ENCODE assay signal across 9 mouse cellular contexts in the genomic region with DNA sequence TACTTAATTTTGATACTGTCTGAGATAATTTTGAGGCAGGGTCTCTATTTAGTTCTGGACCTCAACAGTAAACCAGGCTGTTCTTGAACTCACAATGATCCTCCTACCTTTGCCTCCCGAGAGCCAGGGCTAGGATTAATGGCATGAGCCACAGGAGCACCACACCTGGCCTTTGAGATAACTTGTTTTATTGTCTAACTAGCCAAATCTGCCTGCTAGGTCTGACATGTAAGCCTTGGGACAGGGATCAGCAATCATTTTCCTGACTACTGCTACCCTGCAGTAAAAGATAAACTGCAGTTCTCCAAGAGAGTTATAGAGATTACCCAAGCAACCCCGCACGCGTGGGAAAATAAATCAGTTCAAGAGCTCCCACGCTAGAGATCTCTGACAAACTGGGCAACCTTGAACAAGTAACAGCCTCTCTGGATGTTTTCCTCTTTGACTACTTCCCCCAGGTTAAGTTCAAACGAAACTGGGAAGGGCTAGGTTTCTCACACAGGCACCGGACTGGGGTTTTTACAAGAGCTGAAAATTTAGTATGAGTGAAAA. TPM values are rescaled to one million over a fixed set of nuclear protein-coding genes. Genes with fewer than 3 reads are reported as not detected.
DNase-seq lines count a peak whose midpoint lies in the region; ATAC-seq and TF ChIP-seq lines count a peak whose summit lies in the region.
"Had no signal": no experiment of that assay in that cellular context is flagged by ENCODE, and none has a peak within 500 bp of the region (broad histone marks: within the 10 kb centered on the region; RNA-seq: fewer than 3 reads in every experiment).

No protein-coding gene starts in this region.

- H3K27ac ChIP-seq in layer of hippocampus, adult 2 months: peak overlapping the region; percentile 97
- H3K27ac ChIP-seq in embryonic facial prominence, embryonic 13.5 days: peak overlapping the region; percentile 84
- H3K27ac ChIP-seq in intestine, postnatal 0 days (ENCODE audit: low read depth, low read length): peak overlapping the region; percentile 89
- peak overlapping the region; percentile 64; the same call in 1 of the 2 replicates for H3K27ac ChIP-seq in neural tube, embryonic 14.5 days (ENCODE audit: low read depth, low read length)

- H3K27me3 ChIP-seq in embryonic facial prominence, embryonic 13.5 days: no peaks in the 10 kb centered on the region
- no peaks in the 10 kb centered on the region for H3K27me3 ChIP-seq in intestine, postnatal 0 days (replicated peaks; ENCODE audit: control insufficient read depth, insufficient read depth, low read length)
- no peaks in the 10 kb centered on the region for H3K27me3 ChIP-seq in neural tube, embryonic 14.5 days (ENCODE audit: control insufficient read depth, insufficient read depth, low read length)

- 9% methylated on average over 7 of the region's 7 CpGs for WGBS in embryonic facial prominence, embryonic 13.5 days
- 2% methylated on average over 7 of the region's 7 CpGs for WGBS in intestine, postnatal 0 days
- WGBS in neural tube, embryonic 14.5 days: 12% methylated on average over 7 of the region's 7 CpGs

- intact Hi-C loops in left cerebral cortex, postnatal 10 days (cut with DNase I): no loop called here

- no peak for DNase-seq in layer of hippocampus, adult 2 months (ENCODE audit: low spot score in 2 of 2)
- no peak for DNase-seq in layer of hippocampus, postnatal 14 days (ENCODE audit: low spot score in 2 of 2)
- DNase-seq in ovary, adult 18-20 months (ENCODE audit: low spot score): no peak
- no peak for DNase-seq in left cerebral cortex, postnatal 10 days (ENCODE audit: extremely low spot score in 1 of 2, low spot score in 2 of 2)

- peaks cover 35% of the 10 kb centered on the region for H3K4me1 ChIP-seq in embryonic facial prominence, embryonic 13.5 days
- H3K4me1 ChIP-seq in intestine, postnatal 0 days (replicated peaks; ENCODE audit: control insufficient read depth, insufficient read depth, low read length): 0 out of 2 replicates have a peak, but pooled peaks cover 6% of the 10 kb centered on the region
- H3K4me1 ChIP-seq in neural tube, embryonic 14.5 days (ENCODE audit: control insufficient read depth, insufficient read depth, low read length): no peaks in the 10 kb centered on the region

- H3K4me2 ChIP-seq in embryonic facial prominence, embryonic 13.5 days: peak overlapping the region; percentile 89
- peak overlapping the region; percentile 91 for H3K4me2 ChIP-seq in intestine, postnatal 0 days (replicated peaks; ENCODE audit: low read depth)
- H3K4me2 ChIP-seq in neural tube, embryonic 14.5 days (ENCODE audit: low read depth, low read length): peak overlapping the region; percentile 86

- peak overlapping the region; percentile 91 for H3K4me3 ChIP-seq in layer of hippocampus, adult 2 months
- H3K4me3 ChIP-seq in embryonic facial prominence, embryonic 13.5 days: peak overlapping the region; percentile 72
- H3K4me3 ChIP-seq in intestine, postnatal 0 days (ENCODE audit: low read depth, low read length): peak overlapping the region; percentile 59
- H3K4me3 ChIP-seq in neural tube, embryonic 14.5 days (ENCODE audit: low read depth, low read length): peak overlapping the region; percentile 65

- ATAC-seq in embryonic facial prominence, embryonic 13.5 days (ENCODE audit: insufficient number of reproducible peaks, insufficient read depth, low FRiP score, low TSS enrichment, low read depth): no peak
- ATAC-seq in intestine, postnatal 0 days: no peak
- no peak for ATAC-seq in neural tube, embryonic 14.5 days (ENCODE audit: low read depth)
- no peak for ATAC-seq in frontal cortex, adult (ENCODE audit: low TSS enrichment)

- no peaks in the 10 kb centered on the region for H3K9me3 ChIP-seq in embryonic facial prominence, embryonic 13.5 days
- no peaks in the 10 kb centered on the region for H3K9me3 ChIP-seq in intestine, postnatal 0 days (ENCODE audit: control insufficient read depth)
- H3K9me3 ChIP-seq in neural tube, embryonic 14.5 days (ENCODE audit: control insufficient read depth, low read length): no peaks in the 10 kb centered on the region

- TF ChIP-seq CTCF in layer of hippocampus, adult 2 months (conservative IDR thresholded peaks at IDR 0.05): no peak
- no peak for TF ChIP-seq CTCF in intestine, postnatal 0 days (IDR thresholded peaks at IDR 0.05; ENCODE audit: low read depth)

- H3K9ac ChIP-seq in embryonic facial prominence, embryonic 13.5 days: peak overlapping the region; percentile 85
- H3K9ac ChIP-seq in intestine, postnatal 0 days (ENCODE audit: low read depth, low read length): peak overlapping the region; percentile 83
- peak overlapping the region; percentile 76 for H3K9ac ChIP-seq in neural tube, embryonic 14.5 days (replicated peaks; ENCODE audit: low read depth, low read length)

- peaks cover 8% of the 10 kb centered on the region for H3K36me3 ChIP-seq in embryonic facial prominence, embryonic 13.5 days
- H3K36me3 ChIP-seq in intestine, postnatal 0 days (ENCODE audit: control insufficient read depth, insufficient read depth): 0 out of 2 replicates have a peak, but pooled peaks cover 6% of the 10 kb centered on the region
- H3K36me3 ChIP-seq in neural tube, embryonic 14.5 days (ENCODE audit: control insufficient read depth, insufficient read depth, low read length): no peaks in the 10 kb centered on the region; the same call in 1 of the 2 replicates

RNA-seq across cellular contexts. Expression of a gene that starts 0.7 kb away (rescaled TPM):
- 10 to 100 TPM; 39.8 TPM for total RNA-seq in layer of hippocampus, adult 2 months (2021)
- 10 to 100 TPM; 33.3 to 39.8 TPM for total RNA-seq in layer of hippocampus, postnatal 14 days (2021)
- polyA plus RNA-seq in embryonic facial prominence, embryonic 13.5 days (2015; fragmentation: Nextera tagmentation; extraction: Ambion mirVana): 23.4 and 25.0 TPM in 2 replicates
- polyA plus RNA-seq in intestine, postnatal 0 days (2015; fragmentation: Nextera tagmentation; extraction: Ambion mirVana): 12.5 and 13.0 TPM in 2 replicates
- 31.6 and 41.1 TPM in 2 replicates for polyA plus RNA-seq in neural tube, embryonic 14.5 days (2014; fragmentation: Nextera tagmentation; extraction: Ambion mirVana)
- 10 to 100 TPM; 48.1 to 49.2 TPM for total RNA-seq in left cerebral cortex, postnatal 10 days (2021)

RNA-seq across cellular contexts. Expression of a gene that starts 5.2 kb away (rescaled TPM):
- not detected for total RNA-seq in layer of hippocampus, adult 2 months (2021)
- not detected for total RNA-seq in layer of hippocampus, postnatal 14 days (2021)
- polyA plus RNA-seq in embryonic facial prominence, embryonic 13.5 days (2015; fragmentation: Nextera tagmentation; extraction: Ambion mirVana): 16.7 and 17.2 TPM in 2 replicates
- polyA plus RNA-seq in intestine, postnatal 0 days (2015; fragmentation: Nextera tagmentation; extraction: Ambion mirVana): 0.51 and 0.73 TPM in 2 replicates
- 1.9 and 6.4 TPM in 2 replicates for polyA plus RNA-seq in neural tube, embryonic 14.5 days (2014; fragmentation: Nextera tagmentation; extraction: Ambion mirVana)
- not detected for total RNA-seq in left cerebral cortex, postnatal 10 days (2021)
- total RNA-seq: left cerebral cortex, postnatal 4 days had no signal

RNA-seq across cellular contexts. Expression of a gene that starts 15.2 kb away (rescaled TPM):
- total RNA-seq in layer of hippocampus, adult 2 months (2021): 1 to 10 TPM in 1 of 2 experiments, under 1 TPM in 1; 0.76 to 1.6 TPM
- 1 to 10 TPM; 2.9 to 4.0 TPM for total RNA-seq in layer of hippocampus, postnatal 14 days (2021)
- 410 and 448 TPM in 2 replicates for polyA plus RNA-seq in embryonic facial prominence, embryonic 13.5 days (2015; fragmentation: Nextera tagmentation; extraction: Ambion mirVana)
- 118 and 121 TPM in 2 replicates for polyA plus RNA-seq in intestine, postnatal 0 days (2015; fragmentation: Nextera tagmentation; extraction: Ambion mirVana)
- 30.6 and 38.9 TPM in 2 replicates for polyA plus RNA-seq in neural tube, embryonic 14.5 days (2014; fragmentation: Nextera tagmentation; extraction: Ambion mirVana)
- 1 to 10 TPM; 4.1 to 6.4 TPM for total RNA-seq in left cerebral cortex, postnatal 10 days (2021)

RNA-seq across cellular contexts. Expression of a gene that starts 19.7 kb away (rescaled TPM):
- 10 to 100 TPM; 25.8 to 32.2 TPM for total RNA-seq in layer of hippocampus, adult 2 months (2021)
- total RNA-seq in layer of hippocampus, postnatal 14 days (2021): 10 to 100 TPM; 26.4 to 28.1 TPM
- polyA plus RNA-seq in embryonic facial prominence, embryonic 13.5 days (2015; fragmentation: Nextera tagmentation; extraction: Ambion mirVana): 18.4 and 19.5 TPM in 2 replicates
- 52.5 and 54.4 TPM in 2 replicates for polyA plus RNA-seq in intestine, postnatal 0 days (2015; fragmentation: Nextera tagmentation; extraction: Ambion mirVana)
- 21.0 and 24.2 TPM in 2 replicates for polyA plus RNA-seq in neural tube, embryonic 14.5 days (2014; fragmentation: Nextera tagmentation; extraction: Ambion mirVana)
- 10 to 100 TPM; 22.1 to 30.0 TPM for total RNA-seq in left cerebral cortex, postnatal 10 days (2021)

RNA-seq across cellular contexts. Expression of a gene that starts 20.0 kb away (rescaled TPM):
- 1 to 10 TPM; 7.2 to 8.9 TPM for total RNA-seq in layer of hippocampus, adult 2 months (2021)
- total RNA-seq in layer of hippocampus, postnatal 14 days (2021): 1 to 10 TPM; 6.0 to 8.3 TPM
- polyA plus RNA-seq in embryonic facial prominence, embryonic 13.5 days (2015; fragmentation: Nextera tagmentation; extraction: Ambion mirVana): 7.0 and 7.9 TPM in 2 replicates
- 3.7 and 4.2 TPM in 2 replicates for polyA plus RNA-seq in intestine, postnatal 0 days (2015; fragmentation: Nextera tagmentation; extraction: Ambion mirVana)
- 16.9 and 19.0 TPM in 2 replicates for polyA plus RNA-seq in neural tube, embryonic 14.5 days (2014; fragmentation: Nextera tagmentation; extraction: Ambion mirVana)
- total RNA-seq in left cerebral cortex, postnatal 10 days (2021): 1 to 10 TPM; 8.9 to 9.0 TPM
